Mouse (Mus musculus): ENCODE results near the gene Itga5. TPM values are rescaled to one million over a fixed set of nuclear protein-coding genes. Genes with fewer than 3 reads are reported as not detected.

The Itga5 gene
- polyA plus RNA-seq, 1 experiment, result 0.13 TPM

DNA sequence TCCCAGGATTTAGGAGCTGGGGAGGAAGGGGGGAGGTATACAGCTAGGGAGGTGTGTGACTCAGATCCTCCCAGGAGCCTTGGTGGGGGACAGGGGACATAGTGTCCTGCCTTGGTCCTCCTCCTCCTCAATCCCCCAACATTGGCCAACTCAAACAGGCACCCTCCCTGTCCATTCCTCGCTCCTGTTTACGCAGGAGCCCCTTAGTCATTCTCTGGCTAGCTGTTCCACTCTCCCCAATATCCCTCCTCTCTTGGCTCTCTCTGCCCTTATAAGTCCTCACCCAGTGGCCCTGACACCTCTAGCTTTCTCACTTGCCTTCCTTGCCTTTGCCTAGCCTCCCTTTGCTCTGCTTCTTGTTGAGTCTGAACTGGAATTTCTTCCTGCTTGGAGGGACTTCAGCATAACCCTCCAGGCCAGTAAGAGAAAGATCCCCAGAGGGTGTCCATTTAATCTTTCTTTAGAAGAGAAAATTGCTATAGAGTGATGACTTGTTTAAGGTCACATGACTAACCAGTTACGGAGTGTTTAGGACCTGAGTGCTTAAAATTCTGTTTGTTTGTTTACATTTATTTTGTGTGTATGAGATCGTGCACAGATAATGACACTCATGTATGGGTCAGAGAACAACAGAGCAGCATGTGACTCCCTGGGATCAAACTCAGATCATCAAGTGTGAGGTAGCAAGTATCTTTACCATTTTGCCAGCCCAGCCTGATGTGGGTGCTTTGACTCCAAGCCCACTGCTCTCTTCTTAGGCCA lies 1.8 kb upstream of the Itga5 start:
- no peak overlapping the region for H3K4me3 ChIP-seq (replicated peaks)
- no peaks in the 10 kb centered on the region for H3K36me3 ChIP-seq (ENCODE audit: control insufficient read depth)
- H3K27me3 ChIP-seq (ENCODE audit: control insufficient read depth), result peaks cover 40% of the 10 kb centered on the region
- peaks cover 32% of the 10 kb centered on the region for H3K4me1 ChIP-seq (ENCODE audit: control insufficient read depth)
- H3K9me3 ChIP-seq (ENCODE audit: control insufficient read depth, low read length), result no peaks in the 10 kb centered on the region
- TF ChIP-seq TAL1 (IDR thresholded peaks at IDR 0.05; ENCODE audit: low read length) (no peak), GATA1 (IDR thresholded peaks at IDR 0.05; ENCODE audit: low read length) (no peak)

GRCm38 (mm10) chr15:103365471-103366375 lies 840 bp downstream of the Itga5 start:
- Histone ChIP-seq H3K9me3 (ENCODE audit: control insufficient read depth, low read length) (no peaks in the 10 kb centered on the region), H3K4me1 (ENCODE audit: control insufficient read depth) (peaks cover 48% of the 10 kb centered on the region), H3K27me3 (ENCODE audit: control insufficient read depth) (peaks cover 40% of the 10 kb centered on the region), H3K4me3 (replicated peaks) (peak overlapping the region; percentile 66), H3K36me3 (ENCODE audit: control insufficient read depth) (no peaks in the 10 kb centered on the region)
- TF ChIP-seq GATA1 (IDR thresholded peaks at IDR 0.05; ENCODE audit: low read length), result no peak
- no peak for TF ChIP-seq TAL1 (IDR thresholded peaks at IDR 0.05; ENCODE audit: low read length)

- Histone ChIP-seq H3K4me1 (ENCODE audit: control insufficient read depth) (peaks cover 48% of the 10 kb centered on the region), H3K36me3 (ENCODE audit: control insufficient read depth) (no peaks in the 10 kb centered on the region), H3K9me3 (ENCODE audit: control insufficient read depth, low read length) (no peaks in the 10 kb centered on the region), H3K4me3 (replicated peaks) (peak overlapping the region; percentile 66), H3K27me3 (ENCODE audit: control insufficient read depth) (peaks cover 35% of the 10 kb centered on the region)
- TF ChIP-seq TAL1 (IDR thresholded peaks at IDR 0.05; ENCODE audit: low read length) (no peak), GATA1 (IDR thresholded peaks at IDR 0.05; ENCODE audit: low read length) (no peak)
Measured at GRCm38 (mm10) chr15:103364761-103365160, 1.8 kb downstream of the Itga5 start.

DNA sequence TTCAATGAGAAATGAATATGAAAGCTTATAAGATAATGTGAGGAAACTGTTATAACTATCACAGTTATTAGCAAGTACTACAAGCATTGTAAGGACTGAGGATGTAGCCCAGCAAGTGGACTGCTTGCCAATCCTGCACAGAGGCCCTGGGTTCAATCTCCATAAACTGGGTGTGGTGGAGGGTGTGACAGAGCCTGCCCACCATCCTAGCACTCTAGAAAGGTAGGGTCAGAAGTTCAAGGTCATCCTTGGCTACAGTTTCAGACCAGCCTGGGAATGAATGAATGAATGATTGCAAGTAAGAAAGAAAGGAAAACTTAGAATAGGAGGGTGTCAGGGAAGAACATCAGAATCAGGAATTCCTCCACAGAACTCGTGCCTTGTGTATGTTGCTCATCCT lies 2.8 kb downstream of the Itga5 start:
- Histone ChIP-seq H3K36me3 (ENCODE audit: control insufficient read depth) (no peaks in the 10 kb centered on the region), H3K4me1 (ENCODE audit: control insufficient read depth) (peaks cover 53% of the 10 kb centered on the region), H3K4me3 (replicated peaks) (no peak overlapping the region), H3K27me3 (ENCODE audit: control insufficient read depth) (peaks cover 32% of the 10 kb centered on the region), H3K9me3 (ENCODE audit: control insufficient read depth, low read length) (no peaks in the 10 kb centered on the region)
- TF ChIP-seq GATA1 (IDR thresholded peaks at IDR 0.05; ENCODE audit: low read length) (no peak), TAL1 (IDR thresholded peaks at IDR 0.05; ENCODE audit: low read length) (no peak)

DNA sequence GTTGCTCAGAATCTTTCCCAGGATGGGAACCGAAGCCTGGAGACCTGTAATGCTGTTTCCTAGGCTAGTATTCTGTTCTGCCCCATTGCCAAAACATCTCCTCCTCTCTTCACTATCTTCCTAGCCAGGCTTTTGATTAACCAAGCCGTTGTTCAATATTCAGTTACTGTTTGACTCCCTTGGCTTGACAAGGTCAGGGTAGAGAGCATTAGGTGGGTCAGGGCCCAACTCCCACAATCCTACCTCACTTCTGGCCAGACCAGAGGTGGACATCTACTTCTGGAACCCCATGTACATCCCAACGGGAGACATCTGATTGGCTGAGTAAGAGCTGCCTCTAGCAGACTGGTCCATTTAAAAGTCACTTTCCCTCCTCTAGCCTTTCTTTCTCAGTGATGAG lies 3.6 kb downstream of the Itga5 start:
- Histone ChIP-seq H3K27me3 (ENCODE audit: control insufficient read depth) (peaks cover 27% of the 10 kb centered on the region), H3K9me3 (ENCODE audit: control insufficient read depth, low read length) (no peaks in the 10 kb centered on the region), H3K4me1 (ENCODE audit: control insufficient read depth) (peaks cover 58% of the 10 kb centered on the region), H3K4me3 (replicated peaks) (no peak overlapping the region), H3K36me3 (ENCODE audit: control insufficient read depth) (no peaks in the 10 kb centered on the region)
- TF ChIP-seq GATA1 (IDR thresholded peaks at IDR 0.05; ENCODE audit: low read length) (no peak), TAL1 (IDR thresholded peaks at IDR 0.05; ENCODE audit: low read length) (no peak)

DNA sequence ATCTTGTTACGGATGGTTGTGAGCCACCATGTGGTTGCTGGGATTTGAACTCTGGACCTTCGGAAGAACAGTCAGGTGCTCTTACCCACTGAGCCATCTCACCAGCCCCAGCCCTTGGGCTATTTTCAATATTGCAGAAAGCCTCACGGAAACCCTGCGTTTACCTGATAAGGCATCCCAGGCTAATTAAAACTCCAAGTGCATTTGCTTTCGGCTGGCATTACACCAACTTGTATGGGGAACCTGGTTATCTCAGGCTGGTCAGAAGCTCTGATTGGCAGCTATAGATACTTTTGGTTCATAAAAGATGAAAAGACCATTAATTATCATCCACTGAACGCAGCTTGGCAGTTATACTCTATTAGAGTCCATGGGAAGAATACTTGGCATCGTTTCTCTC lies 4.2 kb downstream of the Itga5 start:
- Histone ChIP-seq H3K27me3 (ENCODE audit: control insufficient read depth) (peaks cover 22% of the 10 kb centered on the region), H3K9me3 (ENCODE audit: control insufficient read depth, low read length) (no peaks in the 10 kb centered on the region), H3K4me1 (ENCODE audit: control insufficient read depth) (peaks cover 58% of the 10 kb centered on the region), H3K36me3 (ENCODE audit: control insufficient read depth) (peaks cover 2% of the 10 kb centered on the region), H3K4me3 (replicated peaks) (no peak overlapping the region)
- TF ChIP-seq GATA1 (IDR thresholded peaks at IDR 0.05; ENCODE audit: low read length), result no peak
- no peak for TF ChIP-seq TAL1 (IDR thresholded peaks at IDR 0.05; ENCODE audit: low read length)

GRCm38 (mm10) chr15:103361269-103361668 lies 5.3 kb downstream of the Itga5 start:
- H3K4me1 ChIP-seq (ENCODE audit: control insufficient read depth), result peaks cover 51% of the 10 kb centered on the region
- no peak for TF ChIP-seq TAL1 (IDR thresholded peaks at IDR 0.05; ENCODE audit: low read length)
- no peak for TF ChIP-seq GATA1 (IDR thresholded peaks at IDR 0.05; ENCODE audit: low read length)
- peaks cover 12% of the 10 kb centered on the region for H3K27me3 ChIP-seq (ENCODE audit: control insufficient read depth)
- H3K36me3 ChIP-seq (ENCODE audit: control insufficient read depth), result peaks cover 11% of the 10 kb centered on the region
- H3K4me3 ChIP-seq (replicated peaks), result no peak overlapping the region
- no peaks in the 10 kb centered on the region for H3K9me3 ChIP-seq (ENCODE audit: control insufficient read depth, low read length)

GRCm38 (mm10) chr15:103359869-103360602 lies 6.5 kb downstream of the Itga5 start:
- H3K4me1 ChIP-seq (ENCODE audit: control insufficient read depth), result peaks cover 38% of the 10 kb centered on the region
- no peaks in the 10 kb centered on the region for H3K27me3 ChIP-seq (ENCODE audit: control insufficient read depth)
- no peak overlapping the region for H3K4me3 ChIP-seq (replicated peaks)
- no peak for TF ChIP-seq TAL1 (IDR thresholded peaks at IDR 0.05; ENCODE audit: low read length)
- no peak for TF ChIP-seq GATA1 (IDR thresholded peaks at IDR 0.05; ENCODE audit: low read length)
- peaks cover 20% of the 10 kb centered on the region for H3K36me3 ChIP-seq (ENCODE audit: control insufficient read depth)
- no peaks in the 10 kb centered on the region for H3K9me3 ChIP-seq (ENCODE audit: control insufficient read depth, low read length)
